12 mouse cellular contexts compared by ENCODE assay signal in genomic region chr11:70629557-70629956, GRCm38 (mm10). TPM values are rescaled to one million over a fixed set of nuclear protein-coding genes. Genes with fewer than 3 reads are reported as not detected.
DNase-seq lines count a peak whose midpoint lies in the region; TF ChIP-seq lines count a peak whose summit lies in the region.
"Had no signal": no experiment of that assay in that cellular context is flagged by ENCODE, and none has a peak within 500 bp of the region (broad histone marks: within the 10 kb centered on the region; RNA-seq: fewer than 3 reads in every experiment).

No protein-coding gene starts in this region.

- H3K4me1 ChIP-seq in E14TG2a.4 (replicated peaks; ENCODE audit: low read depth, low read length), result peaks cover 15% of the 10 kb centered on the region
- H3K4me1 ChIP-seq: hindbrain, embryonic 13.5 days had no signal

- TF ChIP-seq CTCF in left cerebral cortex, adult 2 months (IDR thresholded peaks at IDR 0.05), result peak; percentile 40
- TF ChIP-seq CTCF in E14TG2a.4 (conservative IDR thresholded peaks at IDR 0.05; ENCODE audit: low read length), result peak; percentile 13; the same call in 1 of the 2 replicates

- no peak for DNase-seq in left cerebral cortex, adult 2 months (ENCODE audit: extremely low spot score in 1 of 2, low spot score in 2 of 2)
- no peak for DNase-seq in left cerebral cortex, adult 9 months (ENCODE audit: low spot score in 2 of 2)
- DNase-seq in ZHBTc4 (ENCODE audit: low read depth, low spot score), result peak; percentile 42
- DNase-seq in naive thymus-derived CD4-positive, alpha-beta T cell, adult 2 months (ENCODE audit: low read depth), result peak; percentile 74
- DNase-seq in urinary bladder, postnatal 25 days (ENCODE audit: low spot score), result no peak
- DNase-seq in cerebellum, adult 11 months, result no peak
- DNase-seq: adrenal gland, postnatal 14 days; right cerebral cortex, adult 18-20 months had no signal

- no peaks in the 10 kb centered on the region for H3K27me3 ChIP-seq in E14TG2a.4 (ENCODE audit: insufficient read depth, low read length)
- H3K27me3 ChIP-seq: hindbrain, embryonic 13.5 days had no signal

- no peak overlapping the region for H3K4me3 ChIP-seq in left cerebral cortex, adult 2 months
- H3K4me3 ChIP-seq in E14TG2a.4 (replicated peaks; ENCODE audit: low read length), result no peak overlapping the region
- H3K4me3 ChIP-seq: hindbrain, embryonic 13.5 days had no signal

- H3K9me3 ChIP-seq in E14TG2a.4 (ENCODE audit: low read length), result no peaks in the 10 kb centered on the region
- H3K9me3 ChIP-seq: hindbrain, embryonic 13.5 days had no signal

- intact Hi-C loops in left cerebral cortex, adult 2 months (cut with DNase I), result loop anchor here (2.0 to 5.0 kb wide), 2 partner anchors 125 to 217 kb away; partner anchors contain the start of gene Pelp1

- H3K27ac ChIP-seq in left cerebral cortex, adult 2 months, result no peak overlapping the region
- H3K27ac ChIP-seq: hindbrain, embryonic 13.5 days had no signal

- H3K36me3 ChIP-seq in E14TG2a.4 (ENCODE audit: insufficient read depth, low read length), result no peaks in the 10 kb centered on the region
- H3K36me3 ChIP-seq: hindbrain, embryonic 13.5 days had no signal

RNA-seq across cellular contexts. Expression of gene Gp1ba, which starts 9.4 kb away (rescaled TPM):
- not detected for total RNA-seq in left cerebral cortex, adult 2 months (2021)
- total RNA-seq: gastrocnemius, adult 8-10 months; left cerebral cortex, adult 18-20 months had no signal

RNA-seq across cellular contexts. Expression of gene Chrne, which starts 10.5 kb away (rescaled TPM):
- total RNA-seq in left cerebral cortex, adult 2 months (2021), result not detected
- total RNA-seq: adrenal gland, postnatal 14 days had no signal

RNA-seq across cellular contexts. Expression of gene 4930544D05Rik, which starts 13.9 kb away (rescaled TPM):
- under 1 TPM; 0.61 TPM for total RNA-seq in left cerebral cortex, adult 2 months (2021)
- total RNA-seq: adrenal gland, postnatal 14 days; gastrocnemius, adult 8-10 months had no signal

RNA-seq across cellular contexts. Expression of gene Rnf167, which starts 17.5 kb away (rescaled TPM):
- total RNA-seq in left cerebral cortex, adult 2 months (2021), result 10 to 100 TPM; 81.7 to 86.9 TPM

RNA-seq across cellular contexts. Expression of gene Slc25a11, which starts 17.7 kb away (rescaled TPM):
- 100 to 1,000 TPM; 107 to 117 TPM for total RNA-seq in left cerebral cortex, adult 2 months (2021)

Comparison
In these comparisons a context has a peak if more than half of its experiments do, and no peak if none do; other contexts are left out.
1. DNase-seq: peak in ZHBTc4 (single experiment) and naive thymus-derived CD4-positive, alpha-beta T cell, adult 2 months (single experiment); none in left cerebral cortex, adult 2 months (0 of 2), left cerebral cortex, adult 9 months (0 of 2), urinary bladder, postnatal 25 days (single experiment) and cerebellum, adult 11 months (single experiment).